Comparison of ENCODE assay signal across 19 mouse cellular contexts in the genomic region with DNA sequence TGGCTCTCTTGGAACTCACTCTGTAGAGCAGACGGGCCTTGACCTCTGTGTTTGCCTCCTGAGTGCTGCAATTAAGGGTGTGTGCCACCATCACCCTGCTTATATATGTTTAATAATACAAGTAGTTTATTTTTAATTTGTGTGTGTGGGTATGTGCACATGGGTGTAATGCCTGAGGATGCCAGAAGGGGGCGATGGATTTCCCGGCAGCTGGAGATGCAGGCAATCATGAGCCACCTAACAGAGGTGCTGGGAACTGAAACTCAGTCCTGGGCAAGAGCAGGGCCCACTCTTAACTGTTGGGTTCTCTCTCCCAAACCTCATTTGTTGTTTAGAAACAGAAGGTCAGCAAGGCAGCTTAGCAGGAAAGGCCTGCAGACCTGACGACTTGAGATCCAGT. TPM values are rescaled to one million over a fixed set of nuclear protein-coding genes. Genes with fewer than 3 reads are reported as not detected.
DNase-seq lines count a peak whose midpoint lies in the region; ATAC-seq and TF ChIP-seq lines count a peak whose summit lies in the region.
"Had no signal": no experiment of that assay in that cellular context is flagged by ENCODE, and none has a peak within 500 bp of the region (broad histone marks: within the 10 kb centered on the region; RNA-seq: fewer than 3 reads in every experiment).

No protein-coding gene starts in this region.

- no peak overlapping the region for H3K4me3 ChIP-seq in layer of hippocampus, adult 2 months
- H3K4me3 ChIP-seq in midbrain, postnatal 0 days (ENCODE audit: low read depth, low read length) = no peak overlapping the region
- H3K4me3 ChIP-seq in midbrain, embryonic 15.5 days = no peak overlapping the region
- H3K4me3 ChIP-seq: embryonic facial prominence, embryonic 13.5 days; hindbrain, embryonic 12.5 days; midbrain, embryonic 10.5 days; neural tube, embryonic 13.5 days had no signal

- H3K36me3 ChIP-seq in midbrain, postnatal 0 days (ENCODE audit: insufficient read depth, low read length) = no peaks in the 10 kb centered on the region
- no peaks in the 10 kb centered on the region for H3K36me3 ChIP-seq in midbrain, embryonic 15.5 days (replicated peaks)
- H3K36me3 ChIP-seq: embryonic facial prominence, embryonic 13.5 days; hindbrain, embryonic 12.5 days; midbrain, embryonic 10.5 days; neural tube, embryonic 13.5 days had no signal

- H3K27ac ChIP-seq in layer of hippocampus, adult 2 months = no peak overlapping the region
- no peak overlapping the region for H3K27ac ChIP-seq in midbrain, postnatal 0 days (ENCODE audit: low read depth, low read length)
- no peak overlapping the region for H3K27ac ChIP-seq in midbrain, embryonic 15.5 days
- H3K27ac ChIP-seq: embryonic facial prominence, embryonic 13.5 days; hindbrain, embryonic 12.5 days; midbrain, embryonic 10.5 days; neural tube, embryonic 13.5 days had no signal

- 82% methylated on average over 4 of the region's 4 CpGs for WGBS in midbrain, postnatal 0 days
- WGBS in midbrain, embryonic 15.5 days = 73% methylated on average over 4 of the region's 4 CpGs

- no peak overlapping the region for H3K9ac ChIP-seq in midbrain, postnatal 0 days (replicated peaks; ENCODE audit: low read length, poor library complexity, severe bottlenecking)
- H3K9ac ChIP-seq in midbrain, embryonic 15.5 days = no peak overlapping the region
- H3K9ac ChIP-seq: embryonic facial prominence, embryonic 13.5 days; hindbrain, embryonic 12.5 days; neural tube, embryonic 13.5 days had no signal

- H3K4me1 ChIP-seq in midbrain, postnatal 0 days (ENCODE audit: insufficient read depth, low read length) = no peaks in the 10 kb centered on the region
- H3K4me1 ChIP-seq in midbrain, embryonic 15.5 days = no peaks in the 10 kb centered on the region
- H3K4me1 ChIP-seq: embryonic facial prominence, embryonic 13.5 days; hindbrain, embryonic 12.5 days; neural tube, embryonic 13.5 days had no signal

- no peaks in the 10 kb centered on the region for H3K27me3 ChIP-seq in midbrain, postnatal 0 days (ENCODE audit: insufficient read depth, low read length)
- H3K27me3 ChIP-seq in midbrain, embryonic 15.5 days (replicated peaks) = no peaks in the 10 kb centered on the region
- H3K27me3 ChIP-seq: embryonic facial prominence, embryonic 13.5 days; hindbrain, embryonic 12.5 days; neural tube, embryonic 13.5 days had no signal

- ATAC-seq in midbrain, postnatal 0 days (ENCODE audit: low FRiP score) = no peak
- ATAC-seq in midbrain, embryonic 15.5 days (replicated peaks) = no peak

- no peak for DNase-seq in layer of hippocampus, adult 2 months (ENCODE audit: low spot score in 2 of 2)
- DNase-seq in layer of hippocampus, adult 9-10 months (ENCODE audit: low spot score) = no peak
- no peak for DNase-seq in midbrain, postnatal 0 days (ENCODE audit: low spot score)
- DNase-seq in ZHBTc4 (ENCODE audit: low read depth, low spot score) = peak; percentile 70
- no peak for DNase-seq in right cerebral cortex, postnatal 36 days (ENCODE audit: low spot score in 2 of 2)
- no peak for DNase-seq in cerebellum, adult 9-10 months
- DNase-seq: adrenal gland, postnatal 25 days; cerebellum, adult 8-10 months; gastrocnemius, postnatal 14 days; kidney, postnatal 10 days; right cerebral cortex, postnatal 14 days; thymus, adult 18-20 months had no signal

- TF ChIP-seq CTCF in layer of hippocampus, adult 2 months (conservative IDR thresholded peaks at IDR 0.05) = peak; percentile 48
- TF ChIP-seq CTCF in midbrain, postnatal 0 days (IDR thresholded peaks at IDR 0.05) = peak; percentile 22; the same call in 1 of the 2 replicates

- no peak overlapping the region for H3K4me2 ChIP-seq in midbrain, postnatal 0 days (ENCODE audit: low read depth, low read length, poor library complexity, severe bottlenecking)
- no peak overlapping the region for H3K4me2 ChIP-seq in midbrain, embryonic 15.5 days
- H3K4me2 ChIP-seq: embryonic facial prominence, embryonic 13.5 days; hindbrain, embryonic 12.5 days; neural tube, embryonic 13.5 days had no signal

- no peaks in the 10 kb centered on the region for H3K9me3 ChIP-seq in midbrain, postnatal 0 days (ENCODE audit: low read length)
- H3K9me3 ChIP-seq in midbrain, embryonic 15.5 days = no peaks in the 10 kb centered on the region
- H3K9me3 ChIP-seq: embryonic facial prominence, embryonic 13.5 days had no signal

RNA-seq across cellular contexts. Expression of gene Bcam, which starts 9.1 kb away (rescaled TPM):
- 10 to 100 TPM in 1 of 2 experiments, 1 to 10 TPM in 1; 9.2 to 14.8 TPM for total RNA-seq in layer of hippocampus, adult 2 months (2021)
- total RNA-seq in midbrain, postnatal 0 days (2014; rRNA removed) = 32.6 and 33.5 TPM in 2 replicates
- polyA plus RNA-seq in midbrain, postnatal 0 days (2015; fragmentation: Nextera tagmentation; extraction: Ambion mirVana) = 18.7 and 22.0 TPM in 2 replicates
- 12.4 and 13.8 TPM in 2 replicates for polyA plus RNA-seq in midbrain, embryonic 15.5 days (2015; fragmentation: Nextera tagmentation; extraction: Ambion mirVana)

RNA-seq across cellular contexts. Expression of gene Cblc, which starts 16.7 kb away (rescaled TPM):
- not detected for total RNA-seq in layer of hippocampus, adult 2 months (2021)
- 0.71 and 1.8 TPM in 2 replicates for total RNA-seq in midbrain, postnatal 0 days (2014; rRNA removed)
- 0.70 and 1.2 TPM in 2 replicates for polyA plus RNA-seq in midbrain, postnatal 0 days (2015; fragmentation: Nextera tagmentation; extraction: Ambion mirVana)
- 0.40 and 0.57 TPM in 2 replicates for polyA plus RNA-seq in midbrain, embryonic 15.5 days (2015; fragmentation: Nextera tagmentation; extraction: Ambion mirVana)
- total RNA-seq: gastrocnemius, postnatal 14 days; layer of hippocampus, postnatal 10 days; left cerebral cortex, postnatal 10 days had no signal
- polyA plus RNA-seq: neural tube, embryonic 13.5 days had no signal

RNA-seq across cellular contexts. Expression of gene Nectin2, which starts 29.6 kb away (rescaled TPM):
- total RNA-seq in layer of hippocampus, adult 2 months (2021) = 1 to 10 TPM; 4.5 to 5.9 TPM
- total RNA-seq in midbrain, postnatal 0 days (2014; rRNA removed) = 62.6 and 75.3 TPM in 2 replicates
- polyA plus RNA-seq in midbrain, postnatal 0 days (2015; fragmentation: Nextera tagmentation; extraction: Ambion mirVana) = 55.3 and 62.6 TPM in 2 replicates
- polyA plus RNA-seq in midbrain, embryonic 15.5 days (2015; fragmentation: Nextera tagmentation; extraction: Ambion mirVana) = 56.3 and 60.8 TPM in 2 replicates

RNA-seq across cellular contexts. Expression of gene Bcl3, which starts 42.7 kb away (rescaled TPM):
- total RNA-seq in layer of hippocampus, adult 2 months (2021) = under 1 TPM; 0.46 to 0.83 TPM
- total RNA-seq in midbrain, postnatal 0 days (2014; rRNA removed) = 0.55 and 0.66 TPM in 2 replicates
- polyA plus RNA-seq in midbrain, postnatal 0 days (2015; fragmentation: Nextera tagmentation; extraction: Ambion mirVana) = 0.93 and 1.3 TPM in 2 replicates
- polyA plus RNA-seq in midbrain, embryonic 15.5 days (2015; fragmentation: Nextera tagmentation; extraction: Ambion mirVana) = 0.89 and 1.7 TPM in 2 replicates
